Mouse (Mus musculus) spleen, postnatal 0 days (tissue): ENCODE results near the gene Riok1. TPM values are rescaled to one million over a fixed set of nuclear protein-coding genes. Genes with fewer than 3 reads are reported as not detected.

Source experiments
- polyA plus RNA-seq: library from polyadenylated mRNA; unstranded; fragments of >200 nt; fragmentation: Nextera tagmentation; extraction: Ambion mirVana; gene quantifications from 2 replicates; pipeline ENCODE4 v1.2.1, GENCODE M21; 2015

Gene Riok1
- polyA plus RNA-seq = 34.2 and 39.4 TPM in 2 replicates

DNA sequence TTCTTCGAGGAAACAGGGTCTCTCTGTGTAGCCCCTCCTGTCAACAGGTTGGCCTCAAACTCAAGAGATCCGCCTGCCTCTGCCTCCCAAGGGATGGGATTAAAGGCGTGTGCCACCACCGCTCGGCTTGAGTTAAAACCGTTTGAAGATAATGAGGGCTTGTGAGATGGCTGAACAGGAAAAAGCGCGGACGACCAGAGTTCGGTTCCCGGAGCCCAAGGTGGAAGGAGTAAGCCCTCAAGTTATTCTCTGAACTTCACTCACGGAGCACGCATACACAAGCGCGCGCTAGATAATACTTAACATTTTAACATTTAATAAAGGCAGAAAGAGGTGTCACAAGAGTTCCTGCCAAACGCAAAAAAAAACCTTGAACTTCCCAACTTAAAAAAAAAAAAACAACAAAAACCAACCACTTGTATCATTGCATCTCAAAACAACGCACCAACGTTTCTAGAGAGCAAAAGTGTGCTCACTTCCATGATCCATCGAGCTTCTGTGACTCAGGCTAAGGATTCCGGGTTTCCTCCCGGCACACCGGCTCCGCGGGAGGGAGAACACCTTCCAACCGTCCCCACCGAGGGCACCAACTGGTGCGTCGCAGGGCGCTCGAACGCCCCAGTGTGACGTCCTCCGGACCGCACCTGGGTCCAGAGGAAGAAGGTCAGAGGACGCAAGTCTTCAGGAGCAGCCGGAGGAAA is at the start of gene Riok1:
Gene Riok1, plus strand, starts transcription at position 653 of the 701 bp plus-strand sequence.

DNA sequence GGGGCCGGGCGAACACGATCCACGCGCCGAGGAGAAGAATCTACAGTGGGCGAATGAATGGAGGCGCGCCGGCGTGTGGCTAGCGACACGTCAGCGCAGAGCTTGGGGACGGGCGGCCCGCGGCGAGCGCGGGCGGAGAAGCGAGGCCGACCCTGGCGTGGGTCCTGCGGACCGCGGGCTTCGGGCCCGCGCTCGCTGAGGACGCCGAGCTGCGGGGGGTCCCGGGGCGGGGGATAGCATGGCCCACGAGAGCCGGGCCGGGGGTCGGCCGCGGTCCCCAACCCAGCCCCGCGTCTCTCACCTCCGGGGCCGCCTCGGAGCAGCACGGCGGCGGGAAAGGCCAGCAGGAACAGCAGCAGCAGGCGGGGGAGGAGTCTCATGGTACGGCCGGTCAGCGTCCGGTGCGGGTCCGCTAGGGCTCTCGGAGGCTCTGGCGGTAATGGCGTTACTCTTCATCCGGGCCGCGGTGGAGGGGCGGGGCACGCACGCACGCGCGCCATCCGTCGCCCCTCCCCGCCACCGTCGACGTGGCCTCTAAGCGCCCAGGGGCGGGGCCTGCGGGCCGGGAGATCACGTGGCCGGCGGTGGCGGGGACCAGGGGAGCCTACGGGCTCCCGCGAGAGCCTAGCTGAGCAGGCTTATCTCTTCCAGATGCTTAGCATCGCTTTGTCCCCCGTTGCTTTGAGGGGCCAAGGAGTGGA is 42.9 kb upstream of the Riok1 start, which contains the start of gene Ssr1:
Gene Ssr1, minus strand, starts transcription at position 514 of the 701 bp plus-strand sequence.

DNA sequence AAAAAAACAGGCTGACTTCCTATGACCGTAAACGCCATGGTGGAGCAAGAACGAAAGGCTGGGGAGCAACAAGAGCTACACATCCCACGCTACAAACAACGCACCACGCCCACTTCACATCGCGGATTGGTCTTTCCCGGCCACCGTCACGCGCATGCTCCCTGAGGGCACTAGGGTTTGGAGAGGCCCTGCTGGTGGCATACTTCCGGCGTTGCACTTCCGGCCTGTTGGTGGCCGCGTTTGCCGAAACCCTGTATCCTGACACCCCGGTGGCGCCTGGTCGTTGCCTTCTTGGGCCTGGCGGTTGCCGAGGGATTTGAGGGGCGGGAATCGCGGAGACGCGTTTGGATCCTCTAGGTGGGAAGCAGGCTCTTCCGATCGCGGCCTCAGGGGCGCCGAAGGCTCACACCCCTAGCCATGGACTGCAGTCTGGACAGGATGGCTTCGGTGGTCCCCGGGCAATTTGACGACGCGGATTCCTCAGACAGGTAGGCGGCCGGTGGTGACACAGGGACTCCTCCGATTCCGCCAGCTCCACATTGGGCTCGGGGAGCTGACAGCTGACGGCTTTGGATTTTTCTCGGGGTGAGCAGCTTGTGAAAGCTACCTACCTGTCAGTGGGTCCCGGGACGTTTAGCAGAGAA is 371 bp downstream of the Riok1 start, which contains the start of gene Cage1:
Gene Cage1, minus strand, starts transcription at position 26 of the 644 bp plus-strand sequence.

Other genes with a start within 250 kb of the Riok1 start
- gene Ssr1, start 42.8 kb upstream of the Riok1 start, polyA plus RNA-seq = 76.0 and 80.2 TPM in 2 replicates
- 0.97 and 1.1 TPM in 2 replicates for gene Cage1, start 74 bp downstream of the Riok1 start, polyA plus RNA-seq
- gene Dsp, start 114.3 kb downstream of the Riok1 start, polyA plus RNA-seq = 0.10 and 0.12 TPM in 2 replicates
- gene Snrnp48, start 167.9 kb downstream of the Riok1 start, polyA plus RNA-seq = 22.5 and 28.0 TPM in 2 replicates